Mouse (Mus musculus): Measurements from ENCODE around the gene Hist1h4d. TPM values are rescaled to one million over a fixed set of nuclear protein-coding genes. Genes with fewer than 3 reads are reported as not detected.
A peak's percentile ranks its signal among the peaks of the same experiment; 100 is the strongest.
"Not testable (repeated sequence)": the region's sequence is repeated elsewhere in the genome, so short reads cannot be mapped to it uniquely, and the experiment has no call there.

Hist1h4d gene
- polyA plus RNA-seq, 1 experiment from 2014 or later, result 0.36 TPM

GRCm38 (mm10) chr13:23551146-23551834 lies 30.1 kb upstream of the Hist1h4d start, which contains the start of gene Hist1h4f:
TSS of gene Hist1h4f (minus strand) at chr13:23551648.
- POLR2A ChIA-PET, result interaction anchor here (1.0 to 1.2 kb wide), 2 partner anchors 9 to 12 kb away, joined by 3 to 5 read pairs; no protein-coding TSS in a partner anchor
- DNase-seq (ENCODE audit: low read depth, low spot score), result peak; percentile 76
- in situ Hi-C loops (cut with MboI; ENCODE audit: low pct_unique_long_range_greater_than_20kb); CTCF ChIA-PET; H3K27me3 ChIP-seq: not testable (repeated sequence)
- TF ChIP-seq CTCF (IDR thresholded peaks at IDR 0.05), result peak; percentile 53
- ATAC-seq, result peak; percentile 56

DNA sequence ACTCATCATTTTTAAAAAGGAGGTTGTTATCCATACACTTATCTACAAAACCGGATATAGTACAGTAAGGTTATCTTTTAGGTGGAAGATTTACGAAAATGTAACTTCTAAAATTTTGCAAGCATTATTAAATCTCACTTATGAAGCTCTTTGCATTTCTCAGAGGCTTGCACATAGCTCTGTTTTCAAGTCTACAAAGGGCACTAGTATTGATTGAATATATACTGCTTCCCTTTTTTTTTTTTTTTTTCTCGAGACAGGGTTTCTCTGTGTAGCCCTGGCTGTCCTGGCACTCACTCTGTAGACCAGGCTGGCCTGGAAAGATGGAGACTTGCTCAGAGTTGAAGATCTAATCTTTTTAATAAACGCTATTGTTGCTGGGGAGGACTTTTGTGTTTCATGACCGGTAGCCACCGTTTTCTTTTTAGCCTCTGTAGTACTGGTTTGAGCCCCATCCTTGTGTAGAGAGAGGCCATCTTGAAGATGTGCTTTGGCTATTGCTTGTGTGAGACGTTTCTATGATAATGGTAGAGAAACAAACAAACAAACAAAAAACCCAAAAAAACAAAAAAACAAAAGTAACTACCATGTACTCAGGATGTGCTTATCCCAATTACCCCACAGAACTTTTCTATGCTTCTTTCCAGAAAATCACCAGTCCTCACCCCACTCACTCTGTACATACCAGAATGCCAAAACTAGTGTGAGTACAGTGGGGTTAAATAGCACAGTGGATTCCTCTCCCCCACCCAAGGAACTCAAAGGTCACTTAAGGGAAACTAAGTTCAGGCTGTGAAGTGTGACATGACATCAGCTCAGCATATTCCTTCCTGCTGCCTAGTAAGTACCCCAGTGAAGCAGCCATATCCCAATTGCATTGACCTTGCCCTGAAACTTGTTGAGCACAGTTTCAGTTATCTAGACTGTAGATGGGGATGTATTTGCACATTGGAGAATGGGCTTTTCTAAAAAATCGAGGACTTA lies 29.2 kb upstream of the Hist1h4d start:
- DNase-seq (ENCODE audit: low read depth, low spot score), result no peak

GRCm38 (mm10) chr13:23552962-23553361 lies 28.4 kb upstream of the Hist1h4d start, which contains the start of gene Hist1h1d:
TSS of gene Hist1h1d (plus strand) at chr13:23553262.
- TF ChIP-seq CTCF (IDR thresholded peaks at IDR 0.05), result no peak
- DNase-seq (ENCODE audit: low read depth, low spot score) (no peak), ATAC-seq (no peak)
- in situ Hi-C loops (cut with MboI; ENCODE audit: low pct_unique_long_range_greater_than_20kb), result no loop called here
- POLR2A ChIA-PET, result no interaction called here
- CTCF ChIA-PET, result interaction anchor here (0.7 to 1.5 kb wide), 3 partner anchors 10 to 1589 kb away, joined by 3 read pairs; partner anchors contain the start of gene Hist1h2bh
- no peaks in the 10 kb centered on the region for H3K27me3 ChIP-seq

More for the DNA sequence above, 29.2 kb upstream of the Hist1h4d start:
- in situ Hi-C loops (cut with MboI; ENCODE audit: low pct_unique_long_range_greater_than_20kb), result no loop called here
- ChIA-PET CTCF (interaction anchor here (1.5 kb wide), 1 partner anchor 10 kb away, joined by 3 read pairs; the partner anchor contains the start of gene Hist1h2bh), POLR2A (no interaction called here)
- no peaks in the 10 kb centered on the region for H3K27me3 ChIP-seq
- no peak for ATAC-seq
- no peak for TF ChIP-seq CTCF (IDR thresholded peaks at IDR 0.05)

GRCm38 (mm10) chr13:23554393-23554792 lies 27.0 kb upstream of the Hist1h4d start:
- no peaks in the 10 kb centered on the region for H3K27me3 ChIP-seq
- ATAC-seq (no peak), DNase-seq (ENCODE audit: low read depth, low spot score) (no peak)
- in situ Hi-C loops (cut with MboI; ENCODE audit: low pct_unique_long_range_greater_than_20kb), result no loop called here
- CTCF ChIA-PET, result interaction anchor here (0.7 to 1.8 kb wide), 4 partner anchors 9 to 196 kb away, joined by 3 to 6 read pairs (median 4); partner anchors contain the start of genes Hist1h2ab and Hist1h2af
- TF ChIP-seq CTCF (IDR thresholded peaks at IDR 0.05), result no peak
- POLR2A ChIA-PET, result interaction anchor here (0.7 to 1.6 kb wide), 4 partner anchors 16 to 31 kb away, joined by 3 to 6 read pairs (median 3); partner anchors contain the start of genes Hist1h2ae and Hist1h4d

DNA sequence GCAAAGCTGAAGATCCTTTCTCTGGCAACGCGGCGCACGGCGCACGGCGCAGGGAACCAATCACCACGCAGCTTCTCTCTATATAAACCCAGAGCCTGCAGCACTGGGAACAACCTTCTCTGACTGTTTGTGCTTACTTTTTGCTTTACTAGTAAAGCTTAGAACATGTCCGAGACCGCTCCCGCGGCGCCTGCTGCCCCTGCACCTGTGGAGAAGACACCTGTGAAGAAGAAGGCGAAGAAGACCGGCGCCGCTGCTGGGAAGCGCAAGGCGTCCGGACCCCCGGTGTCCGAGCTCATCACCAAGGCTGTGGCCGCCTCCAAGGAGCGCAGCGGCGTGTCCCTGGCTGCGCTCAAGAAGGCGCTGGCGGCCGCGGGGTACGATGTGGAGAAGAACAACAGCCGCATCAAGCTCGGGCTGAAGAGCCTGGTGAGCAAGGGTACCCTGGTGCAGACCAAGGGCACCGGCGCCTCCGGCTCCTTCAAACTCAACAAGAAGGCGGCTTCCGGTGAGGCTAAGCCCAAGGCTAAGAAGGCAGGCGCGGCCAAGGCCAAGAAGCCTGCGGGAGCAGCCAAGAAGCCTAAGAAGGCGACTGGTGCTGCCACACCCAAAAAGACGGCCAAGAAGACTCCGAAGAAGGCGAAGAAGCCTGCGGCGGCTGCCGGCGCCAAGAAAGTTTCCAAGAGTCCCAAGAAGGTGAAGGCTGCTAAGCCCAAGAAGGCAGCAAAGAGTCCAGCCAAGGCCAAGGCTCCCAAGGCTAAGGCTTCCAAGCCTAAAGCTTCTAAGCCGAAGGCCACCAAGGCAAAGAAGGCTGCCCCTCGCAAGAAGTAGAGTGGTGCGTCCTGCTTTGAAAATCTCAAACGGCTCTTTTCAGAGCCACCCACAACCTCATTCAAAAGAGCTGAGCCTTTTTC lies 26.2 kb upstream of the Hist1h4d start:
- POLR2A ChIA-PET, result interaction anchor here (0.8 to 1.6 kb wide), 4 partner anchors 10 to 26 kb away, joined by 3 to 6 read pairs (median 4); partner anchors contain the start of genes Hist1h2ae and Hist1h4d
- DNase-seq (ENCODE audit: low read depth, low spot score) (no peak), ATAC-seq (peak; percentile 71)

GRCm38 (mm10) chr13:23555839-23556416 lies 25.5 kb upstream of the Hist1h4d start:
- TF ChIP-seq CTCF (IDR thresholded peaks at IDR 0.05), result no peak
- in situ Hi-C loops (cut with MboI; ENCODE audit: low pct_unique_long_range_greater_than_20kb), result no loop called here
- ATAC-seq (peak; percentile 42), DNase-seq (ENCODE audit: low read depth, low spot score) (peak; percentile 89)
- ChIA-PET POLR2A (interaction anchor here (1.4 to 1.6 kb wide), 3 partner anchors 26 to 66 kb away, joined by 3 to 7 read pairs (median 6); partner anchors contain the start of gene Hist1h4d), CTCF (interaction anchor here (1.3 to 1.4 kb wide), 2 partner anchors 27 to 66 kb away, joined by 3 to 5 read pairs; partner anchors contain the start of gene Hist1h1e)
- no peaks in the 10 kb centered on the region for H3K27me3 ChIP-seq

More for the DNA sequence above, 26.2 kb upstream of the Hist1h4d start:
- no peak for TF ChIP-seq CTCF (IDR thresholded peaks at IDR 0.05)
- H3K27me3 ChIP-seq, result no peaks in the 10 kb centered on the region
- CTCF ChIA-PET, result interaction anchor here (0.7 to 1.8 kb wide), 4 partner anchors 10 to 196 kb away, joined by 3 to 6 read pairs (median 4); partner anchors contain the start of genes Hist1h1e, Hist1h2ab and Hist1h2af
- in situ Hi-C loops (cut with MboI; ENCODE audit: low pct_unique_long_range_greater_than_20kb), result no loop called here

DNA sequence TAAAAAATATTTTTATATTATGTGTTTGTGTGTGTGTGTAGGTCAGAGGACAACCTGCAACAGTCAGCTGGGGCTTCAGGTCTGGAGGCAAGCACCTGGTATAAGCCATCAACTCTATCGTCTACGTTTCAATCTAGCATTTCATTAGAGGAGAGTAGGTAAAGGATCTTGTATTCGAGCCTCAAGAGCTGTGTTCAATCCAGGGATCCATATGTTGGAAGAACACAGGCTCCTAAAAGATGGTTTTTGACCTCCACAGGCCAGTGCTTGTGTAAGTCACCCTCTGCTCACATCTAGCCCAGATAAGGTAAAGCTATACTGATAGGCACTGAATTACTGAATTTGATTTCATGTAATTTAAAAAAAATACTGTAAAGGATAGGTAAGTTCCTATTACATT lies 24.5 kb upstream of the Hist1h4d start:
- ChIA-PET POLR2A (interaction anchor here (1.4 kb wide), 2 partner anchors 27 to 65 kb away, joined by 3 to 7 read pairs; no protein-coding TSS in a partner anchor), CTCF (interaction anchor here (1.4 kb wide), 1 partner anchor 26 kb away, joined by 3 read pairs; no protein-coding TSS in a partner anchor)
- no peak for TF ChIP-seq CTCF (IDR thresholded peaks at IDR 0.05)
- ATAC-seq (no peak), DNase-seq (ENCODE audit: low read depth, low spot score) (no peak)
- H3K27me3 ChIP-seq, result no peaks in the 10 kb centered on the region
- in situ Hi-C loops (cut with MboI; ENCODE audit: low pct_unique_long_range_greater_than_20kb), result no loop called here

DNA sequence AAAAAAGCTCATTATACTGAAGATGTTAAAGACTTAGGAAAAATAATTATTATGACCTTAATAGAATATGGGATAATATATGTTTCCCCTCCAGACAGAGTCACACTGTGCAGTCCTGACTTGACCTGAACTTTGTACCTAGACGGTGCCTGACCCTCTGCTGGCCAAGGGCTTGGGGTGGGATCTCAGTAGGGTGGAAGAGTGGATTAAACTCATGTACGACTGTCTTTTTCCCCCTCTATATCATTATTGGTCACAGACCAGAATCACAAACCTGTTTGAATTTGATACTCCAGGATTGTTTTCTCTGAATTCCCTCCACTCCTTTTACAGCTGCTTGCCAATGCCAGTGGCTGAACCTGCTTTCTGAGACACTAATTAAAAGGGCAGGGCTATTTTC lies 20.7 kb upstream of the Hist1h4d start:
- H3K27me3 ChIP-seq; ATAC-seq; DNase-seq (ENCODE audit: low read depth, low spot score); CTCF ChIA-PET: not testable (repeated sequence)
- POLR2A ChIA-PET, result interaction anchor here (0.9 kb wide), 1 partner anchor 10 kb away, joined by 3 read pairs; no protein-coding TSS in a partner anchor
- in situ Hi-C loops (cut with MboI; ENCODE audit: low pct_unique_long_range_greater_than_20kb), result loop anchor here (10.0 kb wide), 1 partner anchor 134 kb away; the partner anchor contains the start of genes Hist1h1t and Hist1h4c

DNA sequence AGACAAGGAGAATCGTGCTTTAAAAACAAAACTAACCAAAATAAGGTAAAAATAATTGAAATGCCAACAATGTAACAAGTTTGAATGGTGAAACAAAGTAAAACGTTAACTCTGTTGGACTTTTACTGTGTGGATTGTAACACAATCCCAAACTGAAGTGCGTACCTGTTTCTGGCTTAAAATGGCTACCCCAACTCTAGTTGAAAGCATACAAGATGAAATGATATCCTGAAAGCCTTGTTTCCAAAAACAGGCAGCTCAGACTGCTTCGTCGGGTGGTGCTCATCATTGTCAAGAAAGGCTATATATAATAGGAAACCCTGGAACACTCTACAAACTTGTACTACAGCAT lies 19.9 kb upstream of the Hist1h4d start:
- CTCF ChIA-PET; ATAC-seq; H3K27me3 ChIP-seq; DNase-seq (ENCODE audit: low read depth, low spot score): not testable (repeated sequence)
- POLR2A ChIA-PET, result interaction anchor here (1.3 kb wide), 1 partner anchor 23 kb away, joined by 3 read pairs; no protein-coding TSS in a partner anchor
- in situ Hi-C loops (cut with MboI; ENCODE audit: low pct_unique_long_range_greater_than_20kb), result loop anchor here (10.0 kb wide), 1 partner anchor 133 kb away; the partner anchor contains the start of genes Hist1h1t and Hist1h4c

DNA sequence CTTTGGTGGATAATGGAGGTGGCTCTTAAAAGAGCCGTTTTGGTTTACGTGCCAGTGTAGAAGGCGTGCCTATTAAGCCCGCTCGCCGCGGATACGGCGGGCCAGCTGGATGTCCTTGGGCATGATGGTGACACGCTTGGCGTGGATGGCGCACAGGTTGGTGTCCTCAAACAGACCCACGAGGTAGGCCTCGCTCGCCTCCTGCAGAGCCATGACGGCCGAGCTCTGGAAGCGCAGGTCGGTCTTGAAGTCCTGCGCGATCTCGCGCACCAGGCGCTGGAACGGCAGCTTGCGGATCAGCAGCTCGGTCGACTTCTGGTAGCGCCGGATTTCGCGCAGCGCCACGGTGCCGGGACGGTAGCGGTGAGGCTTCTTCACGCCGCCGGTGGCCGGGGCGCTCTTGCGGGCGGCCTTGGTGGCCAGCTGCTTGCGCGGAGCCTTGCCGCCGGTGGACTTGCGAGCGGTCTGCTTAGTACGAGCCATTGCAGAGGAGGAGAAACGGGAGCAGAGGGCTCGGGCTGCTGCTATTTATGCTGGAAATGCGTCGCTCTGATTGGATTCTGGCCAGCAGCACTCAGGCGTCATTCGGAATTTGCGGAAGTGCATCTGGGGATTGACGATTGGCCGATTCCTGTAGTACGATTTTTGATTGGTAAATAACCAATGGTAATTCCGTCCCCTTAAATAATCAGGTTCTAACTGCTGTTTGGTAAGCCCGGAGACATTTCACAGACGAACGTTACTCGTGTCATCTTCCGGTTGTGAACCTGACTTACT lies 19.3 kb upstream of the Hist1h4d start, which contains the start of gene Hist1h3e:
Hist1h3e (minus strand) TSS at position 487 of the 777 bp plus-strand sequence.
- POLR2A ChIA-PET, result interaction anchor here (1.3 kb wide), 1 partner anchor 22 kb away, joined by 3 read pairs; no protein-coding TSS in a partner anchor
- CTCF ChIA-PET, H3K27me3 ChIP-seq: not testable (repeated sequence)
- DNase-seq (ENCODE audit: low read depth, low spot score) (peak; percentile 97), ATAC-seq (peak; percentile 83)
- in situ Hi-C loops (cut with MboI; ENCODE audit: low pct_unique_long_range_greater_than_20kb), result loop anchor here (10.0 kb wide), 1 partner anchor 133 kb away; the partner anchor contains the start of genes Hist1h1t and Hist1h4c
